Mouse (Mus musculus) forebrain, embryonic 13.5 days (tissue): ENCODE measurements around the gene M6pr. TPM values are rescaled to one million over a fixed set of nuclear protein-coding genes. Genes with fewer than 3 reads are reported as not detected.
"Not testable (repeated sequence)": the region's sequence is repeated elsewhere in the genome, so short reads cannot be mapped to it uniquely, and the experiment has no call there.

Source experiments
- ATAC-seq: fragments of 200-750 bp; cut with Nextera tagmentation; 2 replicates; pipeline ENCODE4 v1.8.0; 2017
- H3K27ac ChIP-seq: fragments of 300-500 bp; sonication (generic); 2 replicates; pipeline ENCODE4 v1.5.1; 2015; ENCODE audit warnings: inconsistent platforms, mild to moderate bottlenecking, moderate library complexity
- H3K27me3 ChIP-seq: fragments of 300-500 bp; sonication (generic); 2 replicates; pipeline ENCODE4 v1.6.1; 2015; ENCODE audit warnings: mild to moderate bottlenecking, inconsistent platforms
- H3K36me3 ChIP-seq: fragments of 300-500 bp; sonication (generic); 2 replicates; pipeline ENCODE4 v1.6.1; 2015; ENCODE audit warnings: mild to moderate bottlenecking, inconsistent platforms; ENCODE audit not compliant: poor library complexity, severe bottlenecking
- H3K4me1 ChIP-seq: fragments of 300-500 bp; sonication (generic); 2 replicates; pipeline ENCODE4 v1.6.1; 2015; ENCODE audit warnings: inconsistent platforms
- H3K4me2 ChIP-seq: fragments of 300-500 bp; sonication (generic); 2 replicates; pipeline ENCODE4 v1.6.1; 2015; ENCODE audit warnings: inconsistent platforms, mild to moderate bottlenecking, moderate library complexity
- H3K4me3 ChIP-seq: fragments of 300-500 bp; sonication (generic); 2 replicates; pipeline ENCODE4 v1.5.1; 2015; ENCODE audit warnings: mild to moderate bottlenecking, inconsistent platforms
- H3K9ac ChIP-seq: fragments of 300-500 bp; sonication (generic); 2 replicates; pipeline ENCODE4 v1.6.1; 2015; ENCODE audit warnings: mild to moderate bottlenecking, inconsistent platforms
- H3K9me3 ChIP-seq: fragments of 300-500 bp; sonication (generic); replicated peaks from 2 replicates; pipeline ENCODE4 v1.6.1; 2016; ENCODE audit warnings: inconsistent platforms
- WGBS: fragments of 180-500 bp; shearing (Covaris S2); methylation state at CpG from one replicate; pipeline ENCODE4 v1.1.7; 2015; 5-methylcytosine and 5-hydroxymethylcytosine counted together
- polyA plus RNA-seq: library from polyadenylated mRNA; unstranded; fragments of >200 nt; fragmentation: Nextera tagmentation; extraction: Ambion mirVana; gene quantifications from 2 replicates; pipeline ENCODE4 v1.2.1, GENCODE M21; 2015

Gene M6pr
- polyA plus RNA-seq, 1 experiment from 2014 or later: 58.9 TPM

- H3K9ac ChIP-seq: no peak overlapping the region
- H3K27me3 ChIP-seq: no peaks in the 10 kb centered on the region
- WGBS: 84% methylated on average over 7 of the region's 7 CpGs
- no peak overlapping the region for H3K4me3 ChIP-seq
- ATAC-seq: no peak
- H3K4me1 ChIP-seq: 0 out of 2 replicates have a peak, but pooled peaks cover 2% of the 10 kb centered on the region
- H3K4me2 ChIP-seq: no peak overlapping the region
- no peaks in the 10 kb centered on the region for H3K36me3 ChIP-seq
- no peaks in the 10 kb centered on the region for H3K9me3 ChIP-seq
- no peak overlapping the region for H3K27ac ChIP-seq
These were observed 37.9 kb downstream of the M6pr start for GRCm38 (mm10) chr6:122346399-122346798.

- H3K4me2 ChIP-seq, ATAC-seq, H3K9me3 ChIP-seq, H3K27ac ChIP-seq, H3K4me1 ChIP-seq, H3K9ac ChIP-seq, H3K36me3 ChIP-seq, H3K4me3 ChIP-seq, H3K27me3 ChIP-seq: not testable (repeated sequence)
- 73% methylated on average over 1 of the region's 1 CpGs for WGBS
These were observed 38.8 kb downstream of the M6pr start for GRCm38 (mm10) chr6:122347326-122347725.

DNA sequence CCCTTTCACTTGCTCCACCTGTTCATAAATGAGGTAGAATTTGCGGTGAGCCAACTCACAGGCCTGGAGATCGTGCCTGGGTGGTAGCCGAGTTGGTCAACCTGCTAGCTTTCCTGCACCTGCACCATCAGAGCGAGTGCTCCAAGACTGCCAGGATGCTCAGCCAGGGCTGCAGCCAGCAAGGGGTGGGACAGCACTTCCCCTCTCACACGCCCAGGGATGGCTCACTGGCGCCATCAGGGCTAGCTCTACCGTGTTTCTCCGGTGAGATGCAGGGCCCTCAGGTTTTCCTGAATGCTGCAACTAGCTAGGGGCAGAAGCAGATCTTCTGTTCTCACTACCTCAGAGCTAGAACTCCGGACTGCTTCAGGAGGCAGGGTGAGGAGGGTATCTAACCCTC is 47.4 kb downstream of the M6pr start:
- no peak overlapping the region for H3K27ac ChIP-seq
- H3K4me1 ChIP-seq: no peaks in the 10 kb centered on the region
- no peak overlapping the region for H3K4me3 ChIP-seq
- no peak overlapping the region for H3K9ac ChIP-seq
- no peak for ATAC-seq
- WGBS: 72% methylated on average over 9 of the region's 9 CpGs
- H3K27me3 ChIP-seq: no peaks in the 10 kb centered on the region
- no peaks in the 10 kb centered on the region for H3K9me3 ChIP-seq
- H3K36me3 ChIP-seq: no peaks in the 10 kb centered on the region
- H3K4me2 ChIP-seq: no peak overlapping the region

DNA sequence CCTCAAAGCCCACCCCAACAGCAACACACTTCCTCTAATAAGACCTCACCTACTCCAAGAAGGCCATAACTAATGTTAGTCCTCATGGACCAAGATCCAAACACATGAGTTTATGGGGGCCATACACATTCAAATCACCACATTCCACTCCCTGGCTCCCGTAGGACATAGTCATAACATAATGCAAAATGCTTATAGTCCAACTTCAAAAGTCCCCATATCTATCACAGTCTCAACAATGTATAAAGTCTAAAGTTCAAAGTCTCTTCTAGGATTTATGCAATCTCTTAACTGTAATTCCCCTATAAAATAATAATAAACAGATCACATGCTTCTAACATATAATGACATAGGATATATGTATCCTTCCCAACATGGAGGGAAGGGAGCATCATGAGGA is 48.6 kb downstream of the M6pr start:
- ATAC-seq: no peak
- 97% methylated on average over 1 of the region's 1 CpGs for WGBS
- H3K9ac ChIP-seq: no peak overlapping the region
- H3K36me3 ChIP-seq: no peaks in the 10 kb centered on the region
- no peak overlapping the region for H3K4me2 ChIP-seq
- no peak overlapping the region for H3K27ac ChIP-seq
- no peaks in the 10 kb centered on the region for H3K9me3 ChIP-seq
- no peak overlapping the region for H3K4me3 ChIP-seq
- H3K4me1 ChIP-seq: no peaks in the 10 kb centered on the region
- no peaks in the 10 kb centered on the region for H3K27me3 ChIP-seq

DNA sequence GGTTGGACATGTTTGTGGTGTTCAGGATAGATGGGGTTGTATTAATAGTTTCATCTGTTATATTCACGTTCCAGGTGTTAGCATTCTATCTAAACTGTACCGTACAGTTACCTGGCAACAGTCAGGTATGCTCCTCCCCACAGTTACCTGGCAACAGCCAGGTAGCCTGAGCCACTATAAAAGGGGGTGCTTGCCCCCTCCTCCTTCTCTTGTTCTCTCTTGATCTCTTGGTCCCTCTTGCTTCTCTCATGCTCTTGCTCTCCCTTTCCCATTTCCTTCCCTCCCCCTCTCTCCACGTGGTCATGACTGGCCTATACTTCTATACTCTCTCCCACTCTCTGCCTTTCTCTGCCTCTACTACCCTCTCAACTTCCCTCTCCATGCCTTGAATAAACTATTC is 57.2 kb downstream of the M6pr start:
- H3K4me2 ChIP-seq: no peak overlapping the region
- H3K4me1 ChIP-seq: no peaks in the 10 kb centered on the region
- ATAC-seq: no peak
- no peak overlapping the region for H3K27ac ChIP-seq
- no peaks in the 10 kb centered on the region for H3K9me3 ChIP-seq
- H3K9ac ChIP-seq: no peak overlapping the region
- H3K4me3 ChIP-seq: no peak overlapping the region
- no peaks in the 10 kb centered on the region for H3K27me3 ChIP-seq
- no peaks in the 10 kb centered on the region for H3K36me3 ChIP-seq
- 64% methylated on average over 3 of the region's 3 CpGs for WGBS

DNA sequence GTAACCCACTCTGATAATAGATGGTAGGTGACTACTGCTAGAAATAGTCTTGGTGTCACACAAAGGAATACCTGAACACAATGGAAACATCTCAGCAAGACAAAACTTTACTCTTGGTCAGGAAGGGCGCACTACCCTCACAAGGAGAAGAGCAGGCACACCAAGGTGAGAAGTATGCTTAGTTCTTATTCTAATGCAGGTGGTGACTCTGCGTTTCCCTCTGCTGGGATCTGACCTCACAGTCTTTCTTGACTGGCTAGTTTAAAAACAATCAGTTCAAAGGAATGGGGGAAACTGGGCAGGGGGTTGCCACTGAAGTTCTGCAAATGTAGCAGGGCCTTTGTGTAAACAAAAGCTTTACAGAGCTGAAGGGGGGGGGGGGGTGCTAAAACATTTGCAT is 57.8 kb downstream of the M6pr start:
- Histone ChIP-seq H3K9me3 (no peaks in the 10 kb centered on the region), H3K9ac (no peak overlapping the region), H3K27ac (no peak overlapping the region), H3K4me3 (no peak overlapping the region), H3K27me3 (no peaks in the 10 kb centered on the region), H3K36me3 (no peaks in the 10 kb centered on the region), H3K4me2 (no peak overlapping the region), H3K4me1 (no peaks in the 10 kb centered on the region)
- WGBS: 50% methylated on average over 2 of the region's 2 CpGs
- ATAC-seq: no peak

DNA sequence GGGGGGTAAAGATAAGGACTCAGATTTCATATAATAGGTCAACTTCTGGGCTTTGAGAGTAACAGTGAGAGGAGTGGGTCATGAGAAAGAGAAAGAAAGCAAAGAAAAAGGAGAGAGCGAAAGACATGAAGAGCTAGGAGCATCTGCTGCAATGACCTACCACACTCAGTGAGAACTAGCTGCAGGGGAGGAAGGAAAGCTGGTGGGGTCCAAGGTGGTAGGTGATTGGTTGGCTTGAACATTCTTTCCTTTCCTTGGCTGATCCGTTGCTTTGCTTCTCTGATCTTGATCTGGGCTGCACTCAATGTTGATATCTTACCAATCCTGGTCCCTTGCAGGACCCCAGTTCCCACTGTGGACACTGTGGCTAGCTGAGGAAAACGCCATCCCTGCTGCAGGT is 58.5 kb downstream of the M6pr start:
- no peak overlapping the region for H3K4me3 ChIP-seq
- no peaks in the 10 kb centered on the region for H3K36me3 ChIP-seq
- no peak overlapping the region for H3K9ac ChIP-seq
- ATAC-seq: no peak
- 64% methylated on average over 3 of the region's 3 CpGs for WGBS
- H3K4me1 ChIP-seq: no peaks in the 10 kb centered on the region
- H3K27ac ChIP-seq: no peak overlapping the region
- no peaks in the 10 kb centered on the region for H3K9me3 ChIP-seq
- H3K4me2 ChIP-seq: no peak overlapping the region
- no peaks in the 10 kb centered on the region for H3K27me3 ChIP-seq

Other genes starting within 250 kb of the M6pr start
- gene Klrg1, start 25.8 kb upstream of the M6pr start, polyA plus RNA-seq: 0.40 and 0.43 TPM in 2 replicates
- gene Phc1, start 31.8 kb downstream of the M6pr start, polyA plus RNA-seq: 29.9 and 33.0 TPM in 2 replicates
- gene Rimklb, start 190.0 kb downstream of the M6pr start, polyA plus RNA-seq: 81.1 and 81.7 TPM in 2 replicates
- 1.0 and 1.2 TPM in 2 replicates for gene Mfap5, start 197.1 kb downstream of the M6pr start, polyA plus RNA-seq
- 0.12 and 0.21 TPM in 2 replicates for gene Aicda, start 245.1 kb downstream of the M6pr start, polyA plus RNA-seq